ENCODE assay signal across 8 mouse cellular contexts in genomic region chr15:12550376-12550775, GRCm38 (mm10).
DNase-seq lines count a peak whose midpoint lies in the region; ATAC-seq lines count a peak whose summit lies in the region.

No protein-coding gene starts in this region.

- WGBS in kidney, embryonic 14.5 days: 26% methylated on average over 9 of the region's 9 CpGs
- WGBS in stomach, embryonic 14.5 days: 29% methylated on average over 9 of the region's 9 CpGs

- no peak for ATAC-seq in kidney, embryonic 14.5 days (ENCODE audit: low FRiP score, low TSS enrichment)
- no peak for ATAC-seq in stomach, embryonic 14.5 days (ENCODE audit: insufficient number of reproducible peaks, insufficient read depth, low FRiP score, low read depth)
- no peak for ATAC-seq in frontal cortex, adult (ENCODE audit: low TSS enrichment)

- no peaks in the 10 kb centered on the region for H3K9me3 ChIP-seq in kidney, embryonic 14.5 days (ENCODE audit: control insufficient read depth, low read length)
- no peaks in the 10 kb centered on the region for H3K9me3 ChIP-seq in stomach, embryonic 14.5 days (ENCODE audit: control insufficient read depth, low read depth, low read length)

- peak overlapping the region; percentile 75; the same call in 1 of the 2 replicates for H3K27ac ChIP-seq in kidney, embryonic 14.5 days (ENCODE audit: low read depth, low read length)
- peak overlapping the region; percentile 66; the same call in 1 of the 2 replicates for H3K27ac ChIP-seq in stomach, embryonic 14.5 days (ENCODE audit: low read length)

- peak overlapping the region; percentile 54 for H3K4me2 ChIP-seq in kidney, embryonic 14.5 days (replicated peaks; ENCODE audit: low read depth, low read length)
- peak overlapping the region; percentile 80 for H3K4me2 ChIP-seq in stomach, embryonic 14.5 days (replicated peaks; ENCODE audit: low read depth, low read length)

- H3K36me3 ChIP-seq in kidney, embryonic 14.5 days (ENCODE audit: control insufficient read depth, insufficient read depth, low read length): no peaks in the 10 kb centered on the region
- H3K36me3 ChIP-seq in stomach, embryonic 14.5 days (ENCODE audit: control insufficient read depth, insufficient read depth, low read length): no peaks in the 10 kb centered on the region

- peaks cover 30% of the 10 kb centered on the region for H3K4me1 ChIP-seq in kidney, embryonic 14.5 days (ENCODE audit: control insufficient read depth, insufficient read depth, low read length)
- H3K4me1 ChIP-seq in stomach, embryonic 14.5 days (ENCODE audit: control insufficient read depth, insufficient read depth, low read length): peaks cover 32% of the 10 kb centered on the region

- H3K27me3 ChIP-seq in kidney, embryonic 14.5 days (ENCODE audit: control insufficient read depth, insufficient read depth, low read length): no peaks in the 10 kb centered on the region
- H3K27me3 ChIP-seq in stomach, embryonic 14.5 days (ENCODE audit: control insufficient read depth, insufficient read depth, low read length): no peaks in the 10 kb centered on the region

- intact Hi-C loops in gastrocnemius, postnatal 36 days (cut with DNase I): no loop called here

- peak overlapping the region; percentile 43; the same call in 1 of the 2 replicates for H3K4me3 ChIP-seq in kidney, embryonic 14.5 days (ENCODE audit: low read length)
- H3K4me3 ChIP-seq in stomach, embryonic 14.5 days (ENCODE audit: low read depth, low read length): peak overlapping the region; percentile 45; the same call in 1 of the 2 replicates

- no peak overlapping the region for H3K9ac ChIP-seq in kidney, embryonic 14.5 days (ENCODE audit: low read depth, low read length)
- H3K9ac ChIP-seq in stomach, embryonic 14.5 days (replicated peaks; ENCODE audit: low read depth, low read length): no peak overlapping the region; the same call in 1 of the 2 replicates

- DNase-seq in lung, adult 18-20 months: peak; percentile 21 to 36
- no peak for DNase-seq in lung, postnatal 14 days
- peak; percentile 49 to 52 for DNase-seq in heart, adult 9 months (ENCODE audit: low spot score in 2 of 2)
- no peak for DNase-seq in embryo, embryonic 11 days
- DNase-seq in gastrocnemius, postnatal 36 days: no peak

Comparison
In these comparisons a context has a peak if more than half of its experiments do, and no peak if none do; other contexts are left out.
1. DNase-seq: peak in lung, adult 18-20 months (2 of 2) and heart, adult 9 months (2 of 2); none in lung, postnatal 14 days (single experiment), embryo, embryonic 11 days (single experiment) and gastrocnemius, postnatal 36 days (0 of 2).